Mouse (Mus musculus) C2C12 (cell line): ENCODE results near the gene Pllp. TPM values are rescaled to one million over a fixed set of nuclear protein-coding genes. Genes with fewer than 3 reads are reported as not detected.

Experiments used
- H3K27me3 ChIP-seq: one replicate; pipeline ENCODE4 v1.6.1; 2011; ENCODE audit not compliant: control insufficient read depth, insufficient read depth, insufficient read length
- H3K36me3 ChIP-seq: one replicate; pipeline ENCODE4 v1.6.1; 2011; ENCODE audit not compliant: control insufficient read depth, insufficient read depth
- H3K4me3 ChIP-seq: one replicate; pipeline ENCODE4 v1.5.1; 2011; ENCODE audit warnings: mild to moderate bottlenecking, control low read depth; ENCODE audit not compliant: poor library complexity, insufficient read depth, severe bottlenecking
- H3K79me2 ChIP-seq: one replicate; pipeline ENCODE4 v1.6.1; 2011; ENCODE audit not compliant: control insufficient read depth, insufficient read depth
- H3K79me3 ChIP-seq: one replicate; pipeline ENCODE4 v1.6.1; 2011; ENCODE audit warnings: low read depth, control low read depth
- H3ac ChIP-seq: one replicate; pipeline ENCODE3; 2011; ENCODE audit warnings: low read depth; ENCODE audit not compliant: control insufficient read depth, insufficient read length
- CEBPB ChIP-seq: IDR thresholded peaks from one replicate; pipeline ENCODE4 v1.6.1; 2011; ENCODE audit warnings: low read depth, mild to moderate bottlenecking, control low read depth, moderate library complexity
- CTCF ChIP-seq: IDR thresholded peaks from one replicate; pipeline ENCODE4 v1.5.1; 2011; ENCODE audit not compliant: control insufficient read depth, insufficient read depth, insufficient read length
- FOSL1 ChIP-seq: IDR thresholded peaks from one replicate; pipeline ENCODE4 v1.8.0; 2011; ENCODE audit warnings: mild to moderate bottlenecking, low read length; ENCODE audit not compliant: poor library complexity, insufficient read depth, severe bottlenecking
- MAX ChIP-seq: IDR thresholded peaks from one replicate; pipeline ENCODE4 v1.6.1; 2011; ENCODE audit warnings: mild to moderate bottlenecking, control low read depth
- MYOD1 ChIP-seq: IDR thresholded peaks from one replicate; pipeline ENCODE4 v1.6.1; 2011; ENCODE audit warnings: low read depth; ENCODE audit not compliant: control insufficient read depth, insufficient read length
- MYOG ChIP-seq: IDR thresholded peaks from one replicate; pipeline ENCODE4 v1.6.1; 2011; ENCODE audit not compliant: control insufficient read depth, insufficient read length; ENCODE audit errors: extremely low read depth
- USF1 ChIP-seq: IDR thresholded peaks from one replicate; pipeline ENCODE4 v1.6.1; 2011; ENCODE audit warnings: low read depth, mild to moderate bottlenecking, control low read depth, moderate library complexity
- polyA plus RNA-seq: library from polyadenylated mRNA; unstranded; fragments of >200 nt; fragmentation: generic; extraction: Trizol; gene quantifications from one replicate; pipeline ENCODE4 v1.2.1, GENCODE M21; 2012; ENCODE audit warnings: missing spikeins

The Pllp gene
- polyA plus RNA-seq, 1 experiment, result 0.07 TPM

GRCm38 (mm10) chr8:94695341-94695993 lies 611 bp downstream of the Pllp start:
- TF ChIP-seq MAX (no peak), CEBPB (no peak), MYOG (no peak), MYOD1 (no peak), CTCF (no peak), USF1 (no peak), FOSL1 (no peak)
- Histone ChIP-seq H3K36me3 (no peaks in the 10 kb centered on the region), H3K27me3 (peaks cover 47% of the 10 kb centered on the region), H3ac (no peak overlapping the region), H3K79me2 (no peaks in the 10 kb centered on the region), H3K79me3 (no peaks in the 10 kb centered on the region), H3K4me3 (no peak overlapping the region)

- peaks cover 47% of the 10 kb centered on the region for H3K27me3 ChIP-seq
- no peaks in the 10 kb centered on the region for H3K79me2 ChIP-seq
- no peaks in the 10 kb centered on the region for H3K36me3 ChIP-seq
- H3K79me3 ChIP-seq, result no peaks in the 10 kb centered on the region
- no peak for TF ChIP-seq MYOD1
- no peak for TF ChIP-seq MYOG
- no peak for TF ChIP-seq MAX
- no peak for TF ChIP-seq CEBPB
- TF ChIP-seq CTCF, result no peak
- TF ChIP-seq USF1, result no peak
- no peak for TF ChIP-seq FOSL1
- no peak overlapping the region for H3K4me3 ChIP-seq
- H3ac ChIP-seq, result no peak overlapping the region
Measured at GRCm38 (mm10) chr8:94694701-94695100, 1.4 kb downstream of the Pllp start.

GRCm38 (mm10) chr8:94685953-94686352 lies 10.1 kb downstream of the Pllp start:
- Histone ChIP-seq H3K79me3 (no peaks in the 10 kb centered on the region), H3K36me3 (no peaks in the 10 kb centered on the region), H3ac (no peak overlapping the region), H3K27me3 (peaks cover 7% of the 10 kb centered on the region), H3K79me2 (no peaks in the 10 kb centered on the region), H3K4me3 (no peak overlapping the region)
- TF ChIP-seq MYOD1, result no peak
- no peak for TF ChIP-seq MAX
- no peak for TF ChIP-seq FOSL1

- no peak overlapping the region for H3K4me3 ChIP-seq
- H3K27me3 ChIP-seq, result peaks cover 4% of the 10 kb centered on the region
- H3K36me3 ChIP-seq, result no peaks in the 10 kb centered on the region
- H3K79me2 ChIP-seq, result no peaks in the 10 kb centered on the region
- TF ChIP-seq CEBPB, result no peak
- no peak for TF ChIP-seq MAX
- TF ChIP-seq CTCF, result no peak
- no peak for TF ChIP-seq USF1
- TF ChIP-seq FOSL1, result no peak
- TF ChIP-seq MYOD1, result no peak
- no peak for TF ChIP-seq MYOG
- H3K79me3 ChIP-seq, result no peaks in the 10 kb centered on the region
- no peak overlapping the region for H3ac ChIP-seq
Measured at GRCm38 (mm10) chr8:94684287-94684686, 11.8 kb downstream of the Pllp start.

- H3K4me3 ChIP-seq, result no peak overlapping the region
- H3K36me3 ChIP-seq, result no peaks in the 10 kb centered on the region
- H3K79me2 ChIP-seq, result no peaks in the 10 kb centered on the region
- no peak overlapping the region for H3ac ChIP-seq
- no peak for TF ChIP-seq USF1
- no peak for TF ChIP-seq CTCF
- no peak for TF ChIP-seq FOSL1
- no peak for TF ChIP-seq MYOG
- no peak for TF ChIP-seq MAX
- no peak for TF ChIP-seq MYOD1
- no peak for TF ChIP-seq CEBPB
- no peaks in the 10 kb centered on the region for H3K79me3 ChIP-seq
- peaks cover 3% of the 10 kb centered on the region for H3K27me3 ChIP-seq
Measured at GRCm38 (mm10) chr8:94682732-94683524, 13.2 kb downstream of the Pllp start.

GRCm38 (mm10) chr8:94680414-94680813 lies 15.7 kb downstream of the Pllp start:
- Histone ChIP-seq H3K4me3 (no peak overlapping the region), H3K79me3 (no peaks in the 10 kb centered on the region), H3K79me2 (no peaks in the 10 kb centered on the region), H3K27me3 (no peaks in the 10 kb centered on the region), H3ac (no peak overlapping the region), H3K36me3 (peaks cover under 1% of the 10 kb centered on the region)
- TF ChIP-seq FOSL1, result no peak
- no peak for TF ChIP-seq MYOD1
- no peak for TF ChIP-seq MAX
- no peak for TF ChIP-seq MYOG
- TF ChIP-seq CTCF, result no peak
- TF ChIP-seq CEBPB, result no peak
- no peak for TF ChIP-seq USF1
